In the genomic region with DNA sequence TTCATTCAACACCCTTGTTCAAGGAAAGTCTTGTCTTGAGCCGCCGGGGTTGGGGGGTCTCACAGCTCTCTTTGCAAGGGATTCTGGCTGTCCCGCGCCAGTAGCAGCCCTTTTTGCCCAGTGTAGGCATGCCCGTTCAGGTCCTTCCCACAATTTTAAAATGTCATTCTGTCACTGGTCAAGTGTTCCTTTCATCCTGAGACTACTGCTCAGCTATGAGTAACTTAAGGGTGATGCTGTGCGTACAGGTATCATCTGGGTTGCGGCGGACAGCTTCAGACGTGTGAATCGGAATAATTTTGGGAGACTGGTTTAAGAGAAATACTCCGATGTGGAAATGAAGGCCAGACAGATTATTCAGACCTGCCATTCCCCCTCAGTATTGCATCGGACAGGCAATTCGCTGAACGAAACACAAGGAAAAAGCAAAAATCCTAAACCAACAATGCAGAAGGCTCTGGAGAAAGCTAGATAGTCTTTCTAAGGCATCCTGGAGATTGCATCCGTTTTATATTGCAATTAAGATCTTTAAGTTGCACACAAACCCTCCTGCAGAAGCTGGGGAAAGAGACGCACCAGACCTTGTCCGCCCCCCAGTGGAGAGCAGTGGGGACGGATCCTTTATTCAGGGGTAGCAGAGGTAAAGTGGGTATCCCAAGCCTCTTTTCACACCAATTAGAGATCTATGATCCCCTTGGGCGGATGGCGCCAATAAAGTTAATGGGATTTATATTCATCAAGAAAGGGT, we compare ENCODE assay signal across 8 mouse cellular contexts.
DNase-seq lines count a peak whose midpoint lies in the region; ATAC-seq lines count a peak whose summit lies in the region.

No protein-coding gene starts in this region.

- H3K4me2 ChIP-seq in forebrain, embryonic 16.5 days (ENCODE audit: low read length): peak overlapping the region; percentile 67
- peak overlapping the region; percentile 66 for H3K4me2 ChIP-seq in hindbrain, embryonic 15.5 days

- H3K27ac ChIP-seq in forebrain, embryonic 16.5 days (ENCODE audit: low read length): peak overlapping the region; percentile 86
- H3K27ac ChIP-seq in hindbrain, embryonic 15.5 days (replicated peaks): peak overlapping the region; percentile 88

- H3K9me3 ChIP-seq in forebrain, embryonic 16.5 days (ENCODE audit: control insufficient read depth, low read length): no peaks in the 10 kb centered on the region
- H3K9me3 ChIP-seq in hindbrain, embryonic 15.5 days: no peaks in the 10 kb centered on the region

- 3% methylated on average over 20 of the region's 20 CpGs for WGBS in forebrain, embryonic 16.5 days
- WGBS in hindbrain, embryonic 15.5 days: 3% methylated on average over 20 of the region's 20 CpGs

- peaks cover 23% of the 10 kb centered on the region for H3K4me1 ChIP-seq in forebrain, embryonic 16.5 days (replicated peaks; ENCODE audit: control insufficient read depth, insufficient read depth, low read length)
- H3K4me1 ChIP-seq in hindbrain, embryonic 15.5 days (replicated peaks): peaks cover 22% of the 10 kb centered on the region

- peak overlapping the region; percentile 69 for H3K9ac ChIP-seq in forebrain, embryonic 16.5 days (replicated peaks; ENCODE audit: low read depth, low read length)
- peak overlapping the region; percentile 51 for H3K9ac ChIP-seq in hindbrain, embryonic 15.5 days

- peak; percentile 88 for ATAC-seq in forebrain, embryonic 16.5 days
- ATAC-seq in hindbrain, embryonic 15.5 days (ENCODE audit: low FRiP score, low read depth): peak; percentile 86

- no peaks in the 10 kb centered on the region for H3K27me3 ChIP-seq in forebrain, embryonic 16.5 days (replicated peaks; ENCODE audit: control insufficient read depth, insufficient read depth, low read length)
- H3K27me3 ChIP-seq in hindbrain, embryonic 15.5 days: no peaks in the 10 kb centered on the region

- no peaks in the 10 kb centered on the region for H3K36me3 ChIP-seq in forebrain, embryonic 16.5 days (ENCODE audit: control insufficient read depth, insufficient read depth)
- H3K36me3 ChIP-seq in hindbrain, embryonic 15.5 days: no peaks in the 10 kb centered on the region

- peak overlapping the region; percentile 49 for H3K4me3 ChIP-seq in forebrain, embryonic 16.5 days (replicated peaks; ENCODE audit: low read length)
- H3K4me3 ChIP-seq in hindbrain, embryonic 15.5 days: peak overlapping the region; percentile 44

- peak; percentile 52 for DNase-seq in R1 (ENCODE audit: low read depth, low spot score)
- DNase-seq in cerebellum, adult 18-20 months: peak; percentile 72
- peak; percentile 53 to 57 for DNase-seq in layer of hippocampus, postnatal 36 days
- peak; percentile 63 for DNase-seq in lung, postnatal 14 days
- DNase-seq in retina, postnatal 1 day: peak; percentile 77
- no peak for DNase-seq in c-Kit-positive CD71-positive TER-119-positive erythroid progenitor cells, embryonic 14.5 days (ENCODE audit: low spot score)
